Mouse (Mus musculus) frontal cortex, postnatal 25 days (tissue): ENCODE measurements at regions not wholly inside any gene's neighbourhood (a gene's known extent, or its start where the extent isn't known, plus 50 kb on each side); places are given as distances from the start of the nearest gene placed in this dataset.

Source experiments
- DNase-seq, 2 experiments: peaks; one replicate each; pipeline ENCODE4 v3.0.0; 2022; ENCODE audit warnings: low spot score in 2 of 2

DNA sequence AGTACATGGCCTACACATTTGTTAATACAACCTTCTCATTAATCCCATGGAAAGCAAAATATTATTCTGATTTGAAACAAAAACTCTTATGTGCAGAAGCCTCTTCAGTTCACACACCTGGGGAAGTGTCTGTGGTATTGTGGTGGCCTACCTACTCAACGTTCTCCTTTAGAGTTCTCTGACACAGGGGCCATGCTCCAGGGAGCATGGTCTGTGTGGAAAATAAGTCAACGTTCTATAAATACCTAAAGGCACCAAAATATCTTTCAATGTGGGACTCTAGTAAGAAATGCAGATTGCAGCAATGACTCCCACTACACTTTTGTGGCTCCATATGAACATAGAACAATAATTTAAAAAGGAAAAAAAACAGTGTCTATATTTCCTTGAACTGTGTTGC is 489.0 kb upstream of the A1bg start:
- DNase-seq, result no peak

DNA sequence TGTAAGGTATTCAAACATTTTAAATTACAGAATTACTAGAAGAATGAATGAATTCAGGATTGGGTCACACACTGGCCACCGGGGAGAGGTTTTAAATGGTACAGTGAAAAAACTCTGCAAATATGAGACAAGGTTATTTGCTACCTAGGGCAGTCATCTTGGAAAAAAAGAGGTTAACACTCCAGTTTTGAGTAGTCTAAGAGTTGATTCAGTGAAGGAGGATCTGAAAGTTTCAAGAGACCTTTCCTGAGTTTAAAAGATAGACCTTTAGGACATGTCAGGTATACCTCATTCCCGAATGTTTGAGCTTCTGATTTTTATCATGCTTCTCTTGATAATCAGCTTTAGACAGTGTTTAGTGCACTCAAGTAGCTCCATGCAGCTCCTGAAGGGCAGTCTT is 488.0 kb upstream of the A1bg start:
- no peak for DNase-seq

DNA sequence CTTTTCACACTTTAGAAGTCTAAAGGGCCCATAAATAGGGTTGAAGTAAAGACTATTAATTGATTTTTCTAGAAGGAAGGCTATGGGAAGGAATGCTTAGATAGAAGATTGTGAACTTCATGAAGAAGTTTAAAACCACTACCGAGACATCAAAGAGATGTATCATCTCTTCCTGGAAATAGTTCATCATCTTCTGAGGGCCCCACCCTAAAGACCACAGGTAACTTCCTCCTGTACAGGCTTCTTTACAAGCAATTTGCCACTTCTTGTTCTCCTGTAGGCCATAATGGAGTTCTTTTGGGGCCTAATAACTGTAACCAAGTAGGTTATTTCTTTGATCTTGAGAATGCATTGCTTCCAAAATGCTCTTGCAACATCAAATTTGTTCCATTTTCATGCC is 485.8 kb upstream of the A1bg start:
- DNase-seq, result no peak

DNA sequence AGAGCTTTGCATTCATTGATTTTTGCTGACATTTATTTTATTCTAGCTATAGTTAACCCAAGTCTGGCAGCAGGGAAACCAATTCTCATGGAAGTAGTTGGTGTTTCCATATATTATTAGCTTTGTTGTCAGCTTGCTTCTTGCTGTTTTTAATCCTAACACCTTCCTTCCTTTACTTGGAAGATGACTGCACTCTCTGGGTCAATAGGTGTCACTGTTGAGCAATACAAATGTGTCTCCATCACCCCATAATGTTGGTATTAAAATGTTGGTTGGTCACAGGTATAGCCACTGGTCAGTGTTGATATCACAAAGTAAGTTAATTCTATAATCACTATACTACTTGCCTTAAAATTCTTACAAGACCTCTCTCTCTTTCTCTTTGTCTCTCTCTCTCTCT is 477.9 kb upstream of the A1bg start:
- DNase-seq, result no peak

DNA sequence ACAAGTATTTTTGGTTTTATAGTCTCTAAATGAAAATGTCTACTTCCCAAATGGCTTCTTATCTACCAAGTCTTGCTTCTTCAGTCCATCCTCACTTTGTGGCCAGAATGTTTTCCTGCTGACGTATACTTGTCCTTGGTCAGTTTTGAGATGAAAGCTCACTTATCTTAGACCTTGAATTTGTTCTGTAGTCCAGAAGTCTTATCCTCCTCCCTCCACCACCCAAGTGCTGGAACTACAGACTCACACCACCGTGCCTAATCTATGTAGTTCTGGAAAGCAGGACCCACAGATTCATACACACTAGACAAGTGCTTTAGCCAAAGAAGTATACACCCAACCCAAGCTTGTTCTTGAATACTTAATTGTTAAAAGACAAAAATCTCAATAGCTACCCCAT is 477.2 kb upstream of the A1bg start:
- no peak for DNase-seq

DNA sequence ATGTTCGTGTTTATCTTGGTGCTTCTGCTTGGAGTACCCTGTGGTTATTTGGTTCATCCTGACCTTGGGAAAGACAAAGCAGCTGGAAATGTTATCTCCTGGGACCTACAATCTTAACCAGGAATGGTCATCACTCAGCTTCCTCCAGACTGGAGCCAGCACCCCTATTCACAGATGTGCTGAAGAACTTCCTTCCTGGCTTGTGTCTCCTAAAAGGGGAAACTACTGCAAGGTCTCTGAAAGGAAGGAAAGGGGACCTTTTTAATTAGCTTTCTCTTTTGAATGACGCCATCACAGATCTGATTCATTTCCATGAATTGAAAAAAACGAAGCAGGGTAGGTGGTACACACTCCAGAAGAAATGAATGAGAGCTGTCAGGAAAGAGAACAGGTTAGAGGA is 476.0 kb upstream of the A1bg start:
- DNase-seq, result no peak

DNA sequence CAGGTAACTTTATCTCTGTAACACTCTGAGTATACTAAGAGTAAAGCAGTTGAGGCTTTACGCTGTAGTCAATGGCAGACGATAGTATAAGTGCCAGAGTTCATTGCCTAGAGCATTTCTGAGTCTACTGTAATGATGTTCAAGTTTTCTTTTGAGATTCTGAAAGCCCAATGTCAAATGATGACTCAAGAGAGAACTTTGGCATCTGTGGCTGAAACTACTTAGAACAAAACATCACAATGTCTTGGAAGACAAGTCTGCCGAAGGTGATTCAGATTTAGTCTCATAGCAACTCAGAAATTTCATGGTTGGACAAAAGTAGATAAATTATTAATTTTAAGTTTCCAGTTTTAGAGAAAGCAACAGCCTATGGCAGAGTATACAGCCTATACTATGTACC is 474.2 kb upstream of the A1bg start:
- DNase-seq, result no peak

DNA sequence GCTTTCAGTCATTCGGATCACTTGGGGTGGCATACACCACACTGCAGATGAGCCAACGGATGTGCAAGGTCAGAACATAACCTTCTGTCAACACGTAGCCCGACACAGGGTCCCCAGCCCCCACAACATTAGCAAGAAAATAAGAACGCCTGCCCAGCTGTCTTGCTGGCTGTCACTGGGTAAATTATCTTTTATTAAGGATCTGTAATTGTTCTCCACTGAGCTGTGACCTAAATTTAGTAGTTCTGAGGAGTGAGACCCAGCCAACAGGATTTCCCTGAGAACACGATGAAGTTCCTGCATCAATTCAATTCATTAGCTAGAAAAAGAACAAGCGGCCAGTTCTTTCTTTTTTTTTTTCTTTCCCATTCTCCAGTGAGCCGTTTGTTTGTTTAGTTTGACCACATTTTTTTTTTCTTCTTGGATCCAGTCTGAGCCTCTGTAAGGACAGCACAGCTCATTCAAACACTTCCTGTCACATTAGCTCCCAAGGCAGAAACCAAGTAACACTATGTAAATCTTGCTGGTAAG is 472.5 kb upstream of the A1bg start:
- no peak for DNase-seq

DNA sequence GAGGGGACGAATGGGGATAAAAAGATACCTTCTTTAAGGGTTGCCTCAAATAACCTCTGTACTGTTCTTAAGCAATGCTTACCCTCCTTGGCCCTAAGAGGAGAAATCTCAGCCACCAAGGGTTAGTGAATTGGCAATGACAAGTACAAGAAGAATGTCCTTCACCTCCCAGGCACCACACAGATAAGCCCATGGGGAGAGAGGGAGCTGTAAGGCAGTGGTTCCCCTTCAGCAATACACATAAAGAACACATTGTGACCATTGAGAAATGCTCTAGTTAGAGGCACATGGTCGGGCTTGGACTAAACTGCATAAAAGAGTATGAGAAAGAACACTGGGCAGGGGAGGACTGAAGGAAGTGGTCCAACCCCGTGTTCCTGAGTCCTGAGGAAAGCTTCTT is 457.9 kb upstream of the A1bg start:
- no peak for DNase-seq

DNA sequence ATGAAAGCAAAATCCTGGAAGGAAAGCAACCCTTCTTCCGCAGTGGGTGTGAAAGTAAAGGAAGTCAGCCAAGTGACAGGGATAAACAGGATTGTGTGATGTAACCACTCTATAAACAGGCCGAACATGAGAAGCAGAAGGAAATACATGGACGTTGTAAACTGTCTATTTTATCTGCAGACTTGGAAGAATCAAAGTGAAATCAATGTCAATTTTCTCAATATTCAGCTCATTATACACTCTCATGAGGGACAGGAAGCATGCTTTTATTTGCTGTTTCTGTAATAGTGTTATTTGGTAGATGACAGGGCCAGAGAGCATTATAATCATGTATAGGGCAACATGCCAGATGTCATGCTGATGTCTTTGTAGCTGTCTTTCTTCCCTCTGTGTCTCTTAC is 443.5 kb upstream of the A1bg start:
- no peak for DNase-seq

DNA sequence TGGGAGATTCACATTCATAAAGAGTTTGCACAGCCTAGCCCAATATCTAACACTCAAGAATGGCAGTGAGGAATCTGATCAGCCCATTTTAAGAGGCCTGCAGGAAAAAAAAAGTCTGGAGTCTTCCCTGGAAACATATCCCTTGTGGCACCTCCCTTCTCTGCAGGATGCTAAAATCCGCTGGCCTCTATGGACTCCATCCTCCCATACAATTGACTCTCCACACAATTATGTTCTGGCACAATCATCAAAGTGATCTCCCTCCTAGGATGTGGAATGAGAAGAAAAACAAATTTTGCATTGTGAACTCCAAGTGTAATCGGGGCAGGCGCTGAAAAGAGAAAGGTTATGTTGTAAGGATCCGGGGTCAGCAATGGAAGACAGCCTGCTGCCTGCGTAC is 442.7 kb upstream of the A1bg start:
- DNase-seq, result no peak

DNA sequence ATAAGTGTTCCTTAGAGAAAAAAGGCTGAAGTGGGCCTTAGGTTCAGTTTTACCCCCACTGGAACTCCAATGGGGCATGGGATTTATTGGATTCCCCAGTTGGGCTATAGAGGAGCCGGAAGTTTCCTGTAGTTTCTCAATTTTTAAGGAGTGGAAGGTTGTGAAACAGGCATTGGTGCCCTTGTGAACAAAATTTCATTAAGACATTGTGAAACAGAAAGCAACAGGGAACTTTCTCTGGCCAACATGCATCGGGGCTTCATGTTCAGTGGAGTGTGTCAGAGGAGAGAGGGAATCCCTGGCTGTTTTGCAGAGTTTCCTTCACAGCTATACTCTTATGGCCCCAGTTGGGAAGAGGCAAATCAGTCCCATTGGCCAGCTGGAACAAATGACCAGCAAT is 441.6 kb upstream of the A1bg start:
- no peak for DNase-seq

DNA sequence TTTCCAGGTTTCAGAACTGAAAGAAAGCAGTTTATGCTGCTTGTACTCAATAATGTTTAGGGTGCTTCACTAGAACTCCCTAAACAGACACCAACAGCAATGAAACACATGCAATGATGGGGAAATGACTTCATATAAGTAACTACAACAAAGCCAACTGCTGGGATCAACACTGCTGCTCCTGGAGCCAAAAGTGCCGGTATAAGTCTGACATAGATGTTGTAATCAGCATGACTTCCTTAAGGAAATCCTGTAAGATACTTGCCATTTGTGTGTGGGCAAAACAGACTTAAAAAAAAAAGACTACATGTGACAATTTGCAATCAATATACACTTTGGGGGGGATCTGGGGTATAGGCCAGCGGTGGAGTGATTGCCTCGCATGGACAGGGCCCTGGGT is 438.4 kb upstream of the A1bg start:
- DNase-seq, result no peak

DNA sequence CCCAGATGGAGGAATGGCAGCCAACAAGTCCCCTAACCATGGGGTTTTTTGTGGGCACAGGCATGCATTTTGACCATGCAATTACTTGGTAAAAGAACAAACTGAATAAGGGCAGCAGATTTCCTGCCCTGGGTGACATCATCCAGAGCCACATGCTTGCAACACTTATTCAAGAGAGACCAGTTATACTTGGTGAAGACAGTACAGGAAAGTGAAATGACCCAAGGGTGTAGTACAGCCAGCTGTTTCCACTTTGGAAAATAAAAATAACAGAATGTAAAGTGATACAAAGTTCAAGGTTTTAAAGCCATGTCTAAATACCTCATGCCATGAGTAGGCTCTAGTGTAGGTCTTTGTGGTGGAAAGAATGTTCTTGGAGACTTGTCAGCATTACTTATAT is 432.5 kb upstream of the A1bg start:
- no peak for DNase-seq

DNA sequence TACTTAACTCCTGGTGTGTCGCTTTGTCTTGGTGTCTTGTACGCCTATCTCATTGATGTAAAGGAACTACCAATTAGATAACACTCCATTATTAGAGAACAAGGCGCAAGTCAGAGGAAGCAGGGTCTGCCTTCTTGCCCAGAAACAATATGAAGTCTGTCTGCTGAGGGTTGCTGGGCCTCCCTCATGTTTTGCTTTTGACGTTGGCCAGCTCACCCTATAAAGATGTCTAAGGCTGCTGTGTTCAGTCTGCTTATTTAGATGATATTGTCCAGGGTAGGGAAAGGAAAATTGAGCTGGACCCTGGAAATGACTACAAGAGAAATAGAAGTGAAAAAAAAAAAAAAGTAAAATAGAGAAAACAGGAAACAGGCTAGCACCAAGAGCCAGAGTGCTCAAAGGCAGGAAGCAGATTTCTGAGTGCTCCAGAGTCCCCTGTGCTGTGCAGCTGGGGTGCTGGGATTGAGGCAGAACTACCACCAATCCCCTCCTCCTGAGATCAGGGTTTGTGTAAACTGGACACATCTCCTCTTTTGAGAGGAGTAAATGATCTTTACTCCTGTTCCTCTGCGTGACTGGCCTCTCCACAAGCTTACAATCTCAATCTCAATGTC is 429.0 kb upstream of the A1bg start:
- no peak for DNase-seq

DNA sequence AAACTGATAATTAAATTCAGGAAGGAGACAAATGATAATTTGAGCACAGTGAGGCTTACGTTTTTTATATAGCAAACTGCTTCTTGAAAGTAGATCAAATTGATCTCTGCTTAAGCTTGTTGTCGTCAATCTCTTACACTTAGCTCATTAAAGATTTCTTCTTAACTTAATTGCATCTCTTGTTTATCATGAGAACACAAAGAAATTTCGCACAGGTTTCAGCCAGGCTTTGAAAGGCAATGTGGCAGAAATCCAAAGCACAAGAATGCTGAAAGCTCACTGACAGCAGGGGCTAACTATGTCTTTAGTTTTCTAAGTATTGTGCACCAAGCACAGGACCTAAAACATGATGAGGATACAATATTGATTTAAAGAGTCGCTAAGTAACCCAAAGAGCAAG is 422.3 kb upstream of the A1bg start:
- DNase-seq, result no peak

DNA sequence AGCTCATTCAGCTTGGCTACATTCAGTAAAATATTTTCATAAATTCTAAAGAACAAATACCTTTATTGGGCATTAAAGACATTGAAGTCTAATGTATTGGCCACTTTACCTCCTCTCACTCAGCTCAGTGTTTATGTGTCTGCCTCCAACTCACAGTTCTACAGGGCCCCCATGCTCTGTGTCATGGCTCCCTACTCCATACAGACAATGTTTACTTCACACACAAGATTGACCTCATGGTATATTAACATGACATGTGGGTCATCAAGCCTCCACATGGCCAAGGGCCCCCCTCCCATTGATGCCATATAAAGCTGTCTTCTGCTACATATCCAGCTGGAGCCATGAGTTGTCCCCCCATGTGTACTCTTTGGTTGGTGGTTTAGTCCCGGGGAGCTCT is 419.8 kb upstream of the A1bg start:
- no peak for DNase-seq

DNA sequence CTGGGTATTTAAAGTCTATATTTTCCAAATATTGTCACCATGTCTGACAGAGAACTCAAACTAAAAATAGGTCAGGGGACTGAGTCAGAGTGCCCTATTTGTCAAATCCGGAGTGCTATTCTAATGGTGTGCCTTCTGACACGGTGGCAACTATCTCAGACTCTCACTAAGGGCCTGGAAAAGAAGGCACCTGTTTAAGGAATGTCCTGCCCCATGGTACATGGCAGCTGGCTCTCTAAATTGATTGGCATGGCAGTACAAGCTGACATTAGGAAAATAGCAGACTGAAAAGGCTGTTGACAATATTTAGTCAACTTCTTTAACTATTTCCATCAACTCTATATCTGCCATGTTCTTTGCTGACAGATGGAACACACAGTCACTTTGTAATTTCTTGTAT is 405.1 kb upstream of the A1bg start:
- DNase-seq, result no peak

DNA sequence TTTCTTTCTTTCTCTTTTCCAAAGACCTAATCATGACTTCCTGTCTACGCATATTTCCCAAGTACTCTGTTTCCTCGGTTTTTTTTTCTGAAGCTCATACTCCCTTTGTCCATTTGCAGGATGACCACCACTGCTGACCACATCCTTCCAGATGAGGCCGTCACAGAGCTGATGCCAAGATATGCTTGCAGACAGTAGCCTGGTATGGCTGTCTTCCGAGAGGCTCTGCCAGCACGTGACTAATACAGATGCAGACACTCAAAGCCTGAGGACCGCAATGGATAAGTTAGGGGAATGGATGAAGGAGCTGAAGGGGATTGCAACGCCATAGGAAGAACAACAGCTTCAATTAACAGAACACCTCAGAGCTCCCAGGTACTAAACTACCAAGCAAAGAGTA is 399.4 kb upstream of the A1bg start:
- no peak for DNase-seq

DNA sequence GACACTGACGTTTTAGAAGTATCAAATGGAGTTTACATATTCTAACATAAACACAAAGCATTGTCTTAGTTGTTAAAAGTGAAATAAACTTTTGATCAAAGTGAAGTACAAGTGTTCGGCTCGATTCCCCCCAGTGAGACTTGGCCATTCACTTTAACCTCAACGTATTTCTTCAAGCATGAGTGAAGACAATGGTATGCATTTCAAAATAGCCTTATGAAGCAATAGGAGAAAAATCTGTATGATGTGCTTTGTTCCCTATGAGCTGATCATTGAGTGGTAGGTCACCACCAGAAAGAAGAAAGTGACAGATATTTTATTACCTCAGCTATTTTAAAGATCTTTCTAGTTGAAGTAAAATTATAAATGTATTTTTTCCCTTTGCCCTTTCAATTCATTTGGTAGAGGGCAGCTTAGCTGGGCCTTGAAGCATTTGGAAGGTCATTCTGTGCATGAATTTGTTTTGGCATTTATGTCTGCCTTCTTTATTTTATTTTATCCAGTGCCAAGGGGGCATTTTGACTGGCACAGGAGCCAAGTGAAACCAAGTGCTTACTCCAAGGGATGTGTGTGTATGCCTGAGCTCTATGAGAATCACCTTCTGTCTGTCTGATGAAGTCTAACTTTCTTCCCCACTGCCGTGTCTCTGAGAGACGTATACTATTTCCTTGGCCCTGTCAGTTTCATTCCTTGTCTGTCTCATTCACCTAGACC is 386.8 kb upstream of the A1bg start:
- no peak for DNase-seq

DNA sequence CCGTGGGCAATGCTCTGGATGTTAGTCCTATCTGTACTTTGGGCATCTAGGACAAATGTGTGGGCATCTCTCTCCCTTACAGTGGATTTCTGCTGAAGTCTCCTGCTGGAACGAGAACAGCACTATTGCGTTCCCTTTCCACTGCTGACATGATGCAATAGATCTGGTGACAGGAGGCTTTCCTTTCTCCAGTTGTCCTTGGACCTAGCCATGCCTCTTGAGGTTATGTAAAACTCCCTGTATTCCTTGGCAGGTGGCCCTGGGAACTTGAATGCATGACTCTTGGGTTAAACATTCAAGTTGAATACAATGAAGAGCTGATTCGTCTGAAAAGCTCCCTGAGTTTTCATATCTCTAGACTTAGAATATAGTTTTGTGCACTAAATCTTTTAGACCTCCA is 386.1 kb upstream of the A1bg start:
- DNase-seq, result no peak

DNA sequence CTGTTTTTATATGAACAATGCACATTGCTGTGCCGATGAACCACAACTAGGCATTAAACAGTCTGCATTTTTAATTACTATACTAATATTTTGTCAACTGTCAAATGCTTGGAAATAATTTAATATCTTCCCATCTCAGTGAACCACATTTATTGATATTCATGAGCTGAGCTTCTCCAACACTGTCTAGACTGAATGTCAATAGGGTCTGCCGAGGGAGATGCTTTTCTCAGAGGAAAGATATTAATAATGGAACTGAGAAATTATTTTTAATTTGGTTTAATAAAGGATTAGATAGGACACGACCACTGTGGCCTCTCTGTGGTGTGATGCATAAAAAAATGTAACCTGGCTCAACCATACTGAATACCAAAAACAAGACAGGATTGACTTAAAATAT is 381.7 kb upstream of the A1bg start:
- DNase-seq, result no peak

DNA sequence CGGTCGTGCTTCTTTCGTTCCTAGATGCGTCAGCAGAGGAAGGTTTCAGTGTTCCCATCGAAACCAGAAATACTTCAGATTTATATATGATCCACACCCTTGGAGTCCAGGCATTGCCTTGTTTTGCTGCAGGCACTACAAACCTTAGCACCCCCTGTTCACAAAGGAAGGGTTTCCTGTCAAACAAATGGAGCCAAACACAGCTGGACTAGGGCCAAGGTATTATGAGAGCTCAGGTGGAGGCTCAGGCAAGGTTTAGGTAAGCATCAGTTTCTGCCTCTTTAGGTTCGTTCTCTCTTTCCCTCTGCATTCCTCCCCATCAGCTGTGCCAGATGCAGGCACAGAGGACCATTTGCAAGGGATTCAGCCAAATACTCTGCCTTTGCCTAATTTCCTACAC is 377.0 kb upstream of the A1bg start:
- no peak for DNase-seq
